Mouse (Mus musculus): ENCODE results near the gene Sgcb. TPM values are rescaled to one million over a fixed set of nuclear protein-coding genes. Genes with fewer than 3 reads are reported as not detected.

Sgcb gene
- polyA plus RNA-seq, 1 experiment from 2014 or later = 46.5 TPM

DNA sequence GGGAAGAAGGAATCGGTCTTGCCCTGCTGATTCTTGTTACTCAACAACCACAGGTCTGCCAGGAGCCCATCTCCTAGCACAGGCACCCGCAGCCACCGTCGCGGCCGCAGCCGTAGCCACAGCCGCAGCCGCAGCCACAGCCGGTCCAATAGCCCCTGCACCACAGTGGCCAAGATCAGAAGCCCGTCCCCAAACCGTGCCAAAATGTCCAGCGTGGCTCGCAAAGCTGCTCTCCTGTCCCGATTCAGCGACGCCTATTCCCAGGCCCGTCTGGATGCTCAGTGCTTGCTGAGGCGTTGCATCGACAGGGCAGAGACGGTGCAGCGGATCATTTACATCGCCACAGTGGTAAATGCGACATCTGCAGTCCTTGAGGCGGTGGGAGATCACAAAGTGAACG, 21.8 kb upstream of the Sgcb start:
- Histone ChIP-seq H3K9me3 (no peaks in the 10 kb centered on the region), H3K27me3 (peaks cover 7% of the 10 kb centered on the region; the same call in 1 of the 2 replicates), H3K9ac (0 out of 2 replicates have a peak overlapping the region, but pooled peaks have one; percentile 19), H3K4me2 (replicated peaks) (peak overlapping the region; percentile 25; the same call in 1 of the 2 replicates), H3K4me3 (no peak overlapping the region), H3K4me1 (peaks cover 5% of the 10 kb centered on the region; the same call in 1 of the 2 replicates), H3K27ac (no peak overlapping the region), H3K36me3 (no peaks in the 10 kb centered on the region)
- 57% methylated on average over 26 of the region's 26 CpGs for WGBS
- no peak for ATAC-seq (ENCODE audit: low FRiP score, low read depth)

DNA sequence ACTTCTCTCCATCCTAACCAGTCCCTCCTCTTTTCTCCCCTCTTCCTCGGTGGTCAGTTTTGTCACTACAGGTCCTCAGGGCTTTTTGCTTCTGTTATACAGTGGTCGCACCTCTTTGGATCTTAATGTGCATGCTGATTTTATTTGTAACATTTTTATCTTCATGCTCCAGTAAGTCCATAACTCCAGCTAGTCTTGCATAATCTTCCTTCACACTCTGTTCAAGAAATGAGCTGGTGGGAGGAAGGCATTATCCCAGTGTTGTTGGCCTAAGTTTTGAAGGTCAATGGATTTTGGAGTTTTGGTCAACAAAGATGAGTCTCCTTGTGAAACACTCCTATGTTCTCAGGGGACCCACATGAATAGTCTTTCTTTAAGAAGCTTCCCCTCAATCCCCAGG, 20.3 kb upstream of the Sgcb start:
- no peak overlapping the region for H3K27ac ChIP-seq
- peaks cover 5% of the 10 kb centered on the region; the same call in 1 of the 2 replicates for H3K4me1 ChIP-seq
- 85% methylated on average over 2 of the region's 2 CpGs for WGBS
- no peaks in the 10 kb centered on the region for H3K36me3 ChIP-seq
- peaks cover 7% of the 10 kb centered on the region; the same call in 1 of the 2 replicates for H3K27me3 ChIP-seq
- H3K4me2 ChIP-seq (replicated peaks) = no peak overlapping the region
- no peak for ATAC-seq (ENCODE audit: low FRiP score, low read depth)
- no peaks in the 10 kb centered on the region for H3K9me3 ChIP-seq
- H3K4me3 ChIP-seq = no peak overlapping the region
- no peak overlapping the region for H3K9ac ChIP-seq

GRCm38 (mm10) chr5:73666695-73667094, 19.1 kb upstream of the Sgcb start:
- ATAC-seq (ENCODE audit: low FRiP score, low read depth) = no peak
- no peak overlapping the region for H3K27ac ChIP-seq

GRCm38 (mm10) chr5:73651855-73652201, 4.2 kb upstream of the Sgcb start:
- no peaks in the 10 kb centered on the region for H3K9me3 ChIP-seq
- WGBS = 0% methylated on average over 4 of the region's 4 CpGs
- H3K27ac ChIP-seq = no peak overlapping the region
- no peaks in the 10 kb centered on the region for H3K36me3 ChIP-seq
- peaks cover 28% of the 10 kb centered on the region for H3K4me1 ChIP-seq
- no peak for ATAC-seq (ENCODE audit: low FRiP score, low read depth)
- peak overlapping the region; percentile 70 for H3K9ac ChIP-seq
- peaks cover 48% of the 10 kb centered on the region for H3K27me3 ChIP-seq
- peak overlapping the region; percentile 99 for H3K4me2 ChIP-seq (replicated peaks)
- H3K4me3 ChIP-seq = peak overlapping the region; percentile 56

More at GRCm38 (mm10) chr5:73666695-73667094, 19.1 kb upstream of the Sgcb start:
- 64% methylated on average over 2 of the region's 2 CpGs for WGBS
- H3K4me2 ChIP-seq (replicated peaks) = no peak overlapping the region
- no peak overlapping the region for H3K4me3 ChIP-seq
- peaks cover 7% of the 10 kb centered on the region; the same call in 1 of the 2 replicates for H3K27me3 ChIP-seq
- H3K9me3 ChIP-seq = no peaks in the 10 kb centered on the region
- H3K9ac ChIP-seq = no peak overlapping the region
- H3K4me1 ChIP-seq = peaks cover 5% of the 10 kb centered on the region; the same call in 1 of the 2 replicates
- H3K36me3 ChIP-seq = no peaks in the 10 kb centered on the region

- H3K27me3 ChIP-seq = peaks cover 48% of the 10 kb centered on the region
- no peaks in the 10 kb centered on the region for H3K36me3 ChIP-seq
- peak within 1 kb of the TSS; percentile 56 for H3K4me3 ChIP-seq
- H3K4me2 ChIP-seq (replicated peaks) = peak within 1 kb of the TSS; percentile 99
- no peaks in the 10 kb centered on the region for H3K9me3 ChIP-seq
- H3K27ac ChIP-seq = no peak within 1 kb of the TSS
- peak within 1 kb of the TSS; percentile 70 for H3K9ac ChIP-seq
- peak; percentile 2; the same call in 1 of the 2 replicates for ATAC-seq (ENCODE audit: low FRiP score, low read depth)
- WGBS = under 1% methylated on average over 56 of the region's 57 CpGs
- H3K4me1 ChIP-seq = peaks cover 34% of the 10 kb centered on the region
Measured at GRCm38 (mm10) chr5:73651061-73651854, 3.7 kb upstream of the Sgcb start, which contains the start of gene Spata18. Gene Spata18 (plus strand): TSS chr5:73651379.

- Histone ChIP-seq H3K9me3 (no peaks in the 10 kb centered on the region), H3K4me3 (peak overlapping the region; percentile 56), H3K27me3 (peaks cover 48% of the 10 kb centered on the region), H3K4me2 (replicated peaks) (peak overlapping the region; percentile 99), H3K4me1 (peaks cover 37% of the 10 kb centered on the region), H3K9ac (peak overlapping the region; percentile 70), H3K27ac (no peak overlapping the region), H3K36me3 (no peaks in the 10 kb centered on the region)
- no peak for ATAC-seq (ENCODE audit: low FRiP score, low read depth)
- WGBS = under 1% methylated on average over 15 of the region's 15 CpGs
Measured at GRCm38 (mm10) chr5:73650365-73650964, 2.9 kb upstream of the Sgcb start.

GRCm38 (mm10) chr5:73642091-73642490, 5.5 kb downstream of the Sgcb start:
- H3K4me1 ChIP-seq = peaks cover 16% of the 10 kb centered on the region
- H3K9ac ChIP-seq = no peak overlapping the region
- H3K9me3 ChIP-seq = no peaks in the 10 kb centered on the region
- ATAC-seq (ENCODE audit: low FRiP score, low read depth) = no peak
- H3K27ac ChIP-seq = no peak overlapping the region
- H3K4me2 ChIP-seq (replicated peaks) = no peak overlapping the region
- H3K36me3 ChIP-seq = peaks cover 49% of the 10 kb centered on the region
- 79% methylated on average over 4 of the region's 4 CpGs for WGBS
- no peaks in the 10 kb centered on the region; the same call in 1 of the 2 replicates for H3K27me3 ChIP-seq
- no peak overlapping the region for H3K4me3 ChIP-seq

DNA sequence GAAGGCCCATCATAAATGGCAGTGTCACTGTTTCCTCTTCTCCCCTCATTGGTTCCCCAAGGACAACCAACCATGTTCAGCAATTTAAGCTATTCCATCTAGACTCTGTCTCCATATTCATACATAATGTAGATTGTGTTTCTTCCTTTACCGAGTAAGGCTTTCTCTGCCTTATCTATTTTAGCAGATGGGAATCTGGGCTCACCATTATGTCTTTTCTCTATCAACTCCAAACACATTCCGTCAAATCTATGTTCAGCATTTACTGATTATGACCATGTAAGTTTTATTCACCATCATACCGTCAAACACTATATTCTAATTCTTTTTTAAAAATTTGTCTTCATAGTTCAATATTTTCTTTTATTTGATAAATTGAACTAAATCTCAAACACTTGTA, 6.5 kb downstream of the Sgcb start:
- ATAC-seq (ENCODE audit: low FRiP score, low read depth) = no peak
- WGBS = 97% methylated on average over 3 of the region's 3 CpGs
- H3K27ac ChIP-seq = no peak overlapping the region
- no peak overlapping the region for H3K9ac ChIP-seq
- no peaks in the 10 kb centered on the region for H3K9me3 ChIP-seq
- no peaks in the 10 kb centered on the region for H3K27me3 ChIP-seq
- H3K4me3 ChIP-seq = no peak overlapping the region
- peaks cover 7% of the 10 kb centered on the region; the same call in 1 of the 2 replicates for H3K4me1 ChIP-seq
- peaks cover 59% of the 10 kb centered on the region for H3K36me3 ChIP-seq
- H3K4me2 ChIP-seq (replicated peaks) = no peak overlapping the region

DNA sequence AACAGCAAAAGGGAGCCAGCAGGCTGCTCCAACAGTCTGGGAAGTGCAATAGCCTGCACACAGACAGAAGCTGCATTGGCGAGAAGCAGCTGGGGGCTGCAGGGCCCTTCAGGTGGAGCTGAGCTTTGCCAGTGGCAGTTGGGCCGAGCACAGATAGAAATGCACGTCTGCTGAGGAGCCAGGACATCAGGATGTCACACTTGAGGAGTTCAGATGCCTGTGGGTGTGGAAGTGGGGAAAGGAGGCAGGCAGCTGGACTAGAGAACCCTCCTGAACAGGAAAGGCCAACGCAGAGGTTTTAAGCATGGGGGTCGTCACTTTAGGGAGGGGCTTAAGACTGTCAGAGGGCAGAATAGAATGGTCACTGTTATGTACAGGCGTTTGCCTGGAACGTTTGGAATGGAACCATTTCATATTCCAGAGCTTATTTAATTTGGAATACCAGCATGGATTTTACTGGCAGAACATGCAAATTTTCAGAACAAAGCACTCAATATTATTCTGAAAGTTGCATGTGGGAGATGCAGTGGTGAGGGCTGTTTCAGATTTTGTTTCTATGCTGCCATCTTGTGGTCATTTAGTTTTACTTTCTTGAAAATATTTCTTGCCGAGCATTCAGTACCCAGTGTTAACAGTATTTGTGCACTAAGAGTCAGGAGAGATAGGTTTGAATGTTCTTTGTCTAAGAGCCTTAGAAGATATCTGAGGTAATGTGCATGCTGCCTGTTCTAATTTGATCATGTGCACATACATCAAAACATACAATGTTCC, 10.1 kb downstream of the Sgcb start:
- ATAC-seq (ENCODE audit: low FRiP score, low read depth) = peak; percentile 66; the same call in 1 of the 2 replicates

GRCm38 (mm10) chr5:73633141-73633540, 14.4 kb downstream of the Sgcb start:
- H3K36me3 ChIP-seq = peaks cover 45% of the 10 kb centered on the region
- H3K4me2 ChIP-seq (replicated peaks) = no peak overlapping the region
- H3K4me3 ChIP-seq = no peak overlapping the region
- H3K9me3 ChIP-seq = peaks cover 7% of the 10 kb centered on the region
- H3K27ac ChIP-seq = no peak overlapping the region
- peaks cover 3% of the 10 kb centered on the region; the same call in 1 of the 2 replicates for H3K4me1 ChIP-seq
- H3K27me3 ChIP-seq = no peaks in the 10 kb centered on the region
- no peak; the same call in 1 of the 2 replicates for ATAC-seq (ENCODE audit: low FRiP score, low read depth)
- H3K9ac ChIP-seq = no peak overlapping the region
- WGBS = 66% methylated on average over 8 of the region's 8 CpGs

More for the DNA sequence above, 10.1 kb downstream of the Sgcb start:
- 40% methylated on average over 8 of the region's 8 CpGs for WGBS
- Histone ChIP-seq H3K9me3 (peaks cover 7% of the 10 kb centered on the region), H3K27ac (no peak overlapping the region), H3K36me3 (peaks cover 79% of the 10 kb centered on the region), H3K9ac (no peak overlapping the region), H3K27me3 (no peaks in the 10 kb centered on the region), H3K4me2 (replicated peaks) (no peak overlapping the region), H3K4me1 (peaks cover 3% of the 10 kb centered on the region; the same call in 1 of the 2 replicates), H3K4me3 (no peak overlapping the region)

DNA sequence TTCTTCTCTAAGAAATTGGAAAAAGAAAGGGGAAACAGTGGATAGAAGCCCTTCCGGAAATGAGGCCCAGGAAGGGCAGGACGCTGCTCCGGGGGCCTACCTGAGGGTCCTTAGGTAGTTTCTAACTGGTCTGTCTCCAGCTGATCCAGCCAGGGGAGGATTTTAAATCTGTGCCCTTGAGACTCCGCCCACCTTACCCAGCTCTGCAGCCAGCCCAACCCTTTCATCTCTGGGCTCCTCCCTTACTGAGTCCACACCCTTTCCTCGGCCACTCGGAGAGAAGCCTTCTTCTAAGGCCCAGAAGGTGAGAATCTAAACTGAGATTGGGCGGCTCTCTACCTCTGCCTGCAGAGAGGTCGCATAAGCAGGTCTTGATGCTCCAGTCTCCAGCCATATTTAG, 15.3 kb downstream of the Sgcb start, which contains the start of gene Lrrc66:
TSS of gene Lrrc66 (minus strand) at position 236 of the 400 bp plus-strand sequence.
- no peak within 1 kb of the TSS for H3K27ac ChIP-seq
- 70% methylated on average over 8 of the region's 8 CpGs for WGBS
- H3K9me3 ChIP-seq = peaks cover 7% of the 10 kb centered on the region
- no peak within 1 kb of the TSS for H3K4me2 ChIP-seq (replicated peaks)
- H3K36me3 ChIP-seq = peaks cover 43% of the 10 kb centered on the region
- H3K9ac ChIP-seq = no peak within 1 kb of the TSS
- no peak within 1 kb of the TSS for H3K4me3 ChIP-seq
- H3K27me3 ChIP-seq = no peaks in the 10 kb centered on the region
- no peak for ATAC-seq (ENCODE audit: low FRiP score, low read depth)
- H3K4me1 ChIP-seq = peaks cover 1% of the 10 kb centered on the region; the same call in 1 of the 2 replicates
